Mouse (Mus musculus): ENCODE measurements around the gene Mrps11. TPM values are rescaled to one million over a fixed set of nuclear protein-coding genes. Genes with fewer than 3 reads are reported as not detected.

Mrps11 gene
- total and polyA plus RNA-seq, 2 experiments from 2014 or later = 53.1 to 56.8 TPM

DNA sequence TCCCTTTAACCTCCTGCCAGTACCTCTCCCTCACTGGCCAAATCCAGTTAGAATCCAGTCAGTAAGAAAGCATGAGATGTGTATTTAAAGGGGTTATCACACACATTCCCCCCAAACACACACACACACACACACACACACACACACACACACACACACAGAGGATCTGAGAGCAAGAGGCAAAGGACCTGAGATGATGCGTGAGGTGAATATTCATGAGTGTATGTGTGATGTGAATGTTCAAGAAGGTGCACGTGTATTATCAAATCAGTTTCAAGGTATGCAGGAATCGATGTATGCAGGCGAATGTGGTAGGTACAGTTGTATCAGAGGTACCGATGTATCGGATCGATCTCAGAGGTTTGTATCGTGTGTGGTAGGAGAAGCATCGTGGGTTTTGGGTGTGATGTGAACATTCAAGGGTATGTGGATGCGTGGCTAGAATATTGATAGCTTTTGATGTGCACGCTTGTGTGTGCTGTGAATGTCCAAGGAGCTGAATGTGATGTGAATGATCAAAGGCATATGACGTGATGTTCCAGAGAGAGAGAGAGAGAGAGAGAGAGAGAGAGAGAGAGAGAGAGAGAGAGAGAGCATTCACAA is 14.9 kb upstream of the Mrps11 start:
- no peak for TF ChIP-seq CTCF (IDR thresholded peaks at IDR 0.05)
- Histone ChIP-seq H3K4me2 (ENCODE audit: low read depth, low read length, poor library complexity, severe bottlenecking) (no peak overlapping the region), H3K27ac (ENCODE audit: low read depth, low read length) (no peak overlapping the region), H3K4me1 (ENCODE audit: insufficient read depth, low read length) (no peaks in the 10 kb centered on the region), H3K36me3 (ENCODE audit: insufficient read depth, low read length) (peaks cover 3% of the 10 kb centered on the region), H3K9me3 (ENCODE audit: low read length) (no peaks in the 10 kb centered on the region), H3K27me3 (ENCODE audit: insufficient read depth, low read length) (no peaks in the 10 kb centered on the region), H3K4me3 (ENCODE audit: low read depth, low read length) (no peak overlapping the region), H3K9ac (replicated peaks; ENCODE audit: low read length, poor library complexity, severe bottlenecking) (no peak overlapping the region)
- peak; percentile 55 for ATAC-seq (ENCODE audit: low FRiP score)
- peak; percentile 66 for DNase-seq (ENCODE audit: low spot score)
- 59% methylated on average over 12 of the region's 12 CpGs for WGBS

DNA sequence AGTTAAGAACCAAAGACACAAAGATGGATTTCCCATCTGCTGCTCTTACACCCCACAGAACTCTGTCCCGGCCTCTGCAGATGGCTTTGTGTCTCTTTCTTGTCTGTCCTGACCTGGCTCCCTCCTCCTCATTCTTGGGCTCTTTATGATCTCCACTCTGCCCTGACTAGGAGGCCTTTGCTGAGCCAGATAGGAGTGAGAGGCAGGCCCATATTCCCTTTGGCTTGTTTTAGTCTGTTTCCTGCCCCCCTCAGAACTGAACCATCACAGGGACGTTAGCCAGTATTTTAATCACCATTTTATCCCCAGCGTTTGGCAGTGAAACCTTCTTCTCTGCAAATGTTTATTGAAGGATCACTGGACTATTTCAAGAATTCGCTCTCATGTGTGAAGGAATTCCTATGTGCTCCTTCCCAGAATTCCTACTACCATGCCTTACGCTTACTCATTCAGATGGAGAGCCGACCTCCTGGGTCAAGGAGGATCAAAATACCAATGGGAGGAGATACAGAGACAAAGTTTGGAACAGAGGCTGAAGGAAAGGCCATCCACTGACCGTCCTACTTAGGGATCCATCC is 13.8 kb upstream of the Mrps11 start:
- H3K4me1 ChIP-seq (ENCODE audit: insufficient read depth, low read length) = no peaks in the 10 kb centered on the region
- H3K9me3 ChIP-seq (ENCODE audit: low read length) = no peaks in the 10 kb centered on the region
- no peak for ATAC-seq (ENCODE audit: low FRiP score)
- H3K4me2 ChIP-seq (ENCODE audit: low read depth, low read length, poor library complexity, severe bottlenecking) = no peak overlapping the region
- no peak overlapping the region for H3K9ac ChIP-seq (replicated peaks; ENCODE audit: low read length, poor library complexity, severe bottlenecking)
- DNase-seq (ENCODE audit: low spot score) = no peak
- 81% methylated on average over 7 of the region's 7 CpGs for WGBS
- H3K36me3 ChIP-seq (ENCODE audit: insufficient read depth, low read length) = peaks cover 8% of the 10 kb centered on the region
- no peaks in the 10 kb centered on the region for H3K27me3 ChIP-seq (ENCODE audit: insufficient read depth, low read length)
- no peak for TF ChIP-seq CTCF (IDR thresholded peaks at IDR 0.05)
- no peak overlapping the region for H3K27ac ChIP-seq (ENCODE audit: low read depth, low read length)
- H3K4me3 ChIP-seq (ENCODE audit: low read depth, low read length) = no peak overlapping the region

DNA sequence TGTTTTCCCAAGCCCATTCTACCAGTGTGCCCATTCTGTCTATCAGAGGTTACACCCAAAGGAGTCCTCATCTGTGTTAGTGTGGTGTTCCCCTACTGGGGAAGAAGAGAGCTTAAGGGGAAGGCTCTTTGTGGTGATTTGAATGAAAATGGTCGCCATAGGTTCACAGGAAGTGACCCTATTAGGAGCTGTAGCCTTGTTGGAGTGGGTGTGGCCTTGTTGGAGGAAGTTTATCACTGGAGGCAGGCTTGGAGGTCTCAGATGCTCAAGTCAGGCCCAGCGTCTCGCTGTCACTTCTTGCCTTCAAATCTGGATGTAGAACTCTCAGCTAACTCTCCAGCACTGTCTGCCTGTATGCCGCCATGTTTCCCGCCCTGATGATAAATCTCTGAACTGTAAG is 12.0 kb upstream of the Mrps11 start:
- no peaks in the 10 kb centered on the region for H3K27me3 ChIP-seq (ENCODE audit: insufficient read depth, low read length)
- DNase-seq (ENCODE audit: low spot score) (no peak), ATAC-seq (ENCODE audit: low FRiP score) (no peak)
- peaks cover 15% of the 10 kb centered on the region for H3K36me3 ChIP-seq (ENCODE audit: insufficient read depth, low read length)
- TF ChIP-seq CTCF (IDR thresholded peaks at IDR 0.05) = no peak
- no peak overlapping the region for H3K4me2 ChIP-seq (ENCODE audit: low read depth, low read length, poor library complexity, severe bottlenecking)
- H3K27ac ChIP-seq (ENCODE audit: low read depth, low read length) = no peak overlapping the region
- H3K4me3 ChIP-seq (ENCODE audit: low read depth, low read length) = no peak overlapping the region
- H3K9ac ChIP-seq (replicated peaks; ENCODE audit: low read length, poor library complexity, severe bottlenecking) = no peak overlapping the region
- no peaks in the 10 kb centered on the region for H3K4me1 ChIP-seq (ENCODE audit: insufficient read depth, low read length)
- WGBS = 87% methylated on average over 5 of the region's 5 CpGs
- no peaks in the 10 kb centered on the region for H3K9me3 ChIP-seq (ENCODE audit: low read length)

DNA sequence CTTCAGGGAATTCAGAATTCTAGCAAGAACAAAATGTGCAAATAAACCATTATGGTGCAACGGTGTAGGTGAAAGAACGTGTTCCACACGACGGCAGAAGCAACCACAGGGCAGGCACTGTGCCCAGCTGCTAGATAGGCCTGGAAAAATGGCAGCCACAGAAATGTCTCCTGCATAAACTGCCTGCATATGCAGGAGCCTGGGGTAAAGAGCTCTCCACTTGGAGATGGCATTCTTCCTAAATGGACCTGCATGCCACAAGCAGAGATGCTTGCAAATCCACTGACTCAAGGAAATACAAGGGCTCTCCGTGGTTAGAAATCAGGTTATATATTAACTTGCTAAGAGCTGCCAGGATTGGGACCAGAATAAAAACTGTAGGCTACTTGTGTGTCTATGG is 4.2 kb upstream of the Mrps11 start:
- H3K4me2 ChIP-seq (ENCODE audit: low read depth, low read length, poor library complexity, severe bottlenecking) = no peak overlapping the region
- H3K27me3 ChIP-seq (ENCODE audit: insufficient read depth, low read length) = no peaks in the 10 kb centered on the region
- TF ChIP-seq CTCF (IDR thresholded peaks at IDR 0.05) = no peak
- 97% methylated on average over 5 of the region's 5 CpGs for WGBS
- no peak for ATAC-seq (ENCODE audit: low FRiP score)
- H3K9ac ChIP-seq (replicated peaks; ENCODE audit: low read length, poor library complexity, severe bottlenecking) = no peak overlapping the region
- peaks cover 6% of the 10 kb centered on the region; the same call in 1 of the 2 replicates for H3K4me1 ChIP-seq (ENCODE audit: insufficient read depth, low read length)
- no peak for DNase-seq (ENCODE audit: low spot score)
- no peak overlapping the region for H3K27ac ChIP-seq (ENCODE audit: low read depth, low read length)
- peaks cover 35% of the 10 kb centered on the region for H3K36me3 ChIP-seq (ENCODE audit: insufficient read depth, low read length)
- no peaks in the 10 kb centered on the region for H3K9me3 ChIP-seq (ENCODE audit: low read length)
- H3K4me3 ChIP-seq (ENCODE audit: low read depth, low read length) = no peak overlapping the region

DNA sequence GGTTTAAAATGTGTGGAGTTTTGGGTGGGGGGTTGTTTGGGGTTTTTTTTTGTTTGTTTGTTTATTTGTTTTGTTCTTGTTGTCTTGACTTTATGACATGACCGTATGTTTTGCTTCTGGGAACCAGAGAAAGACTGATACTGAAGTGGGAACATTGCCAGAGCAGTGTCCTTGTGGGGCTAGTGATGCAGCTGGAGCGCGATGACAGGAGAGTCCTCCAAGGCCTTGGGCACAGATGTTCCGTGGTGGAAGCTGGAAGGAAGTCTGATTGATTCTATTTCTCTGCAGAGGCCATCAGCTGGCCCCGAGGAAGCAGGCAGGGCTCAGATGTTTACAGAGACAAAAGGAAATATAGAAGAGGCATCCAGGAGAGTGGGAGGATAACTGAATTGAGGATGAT is 3.0 kb downstream of the Mrps11 start:
- H3K27me3 ChIP-seq (ENCODE audit: insufficient read depth, low read length) = no peaks in the 10 kb centered on the region
- 0 out of 2 replicates have a peak overlapping the region, but pooled peaks have one; percentile 29 for H3K9ac ChIP-seq (replicated peaks; ENCODE audit: low read length, poor library complexity, severe bottlenecking)
- H3K4me2 ChIP-seq (ENCODE audit: low read depth, low read length, poor library complexity, severe bottlenecking) = no peak overlapping the region
- H3K4me1 ChIP-seq (ENCODE audit: insufficient read depth, low read length) = peaks cover 10% of the 10 kb centered on the region; the same call in 1 of the 2 replicates
- WGBS = 79% methylated on average over 5 of the region's 5 CpGs
- no peak overlapping the region for H3K27ac ChIP-seq (ENCODE audit: low read depth, low read length)
- TF ChIP-seq CTCF (IDR thresholded peaks at IDR 0.05) = no peak
- DNase-seq (ENCODE audit: low spot score) (no peak), ATAC-seq (ENCODE audit: low FRiP score) (no peak)
- no peak overlapping the region for H3K4me3 ChIP-seq (ENCODE audit: low read depth, low read length)
- H3K9me3 ChIP-seq (ENCODE audit: low read length) = no peaks in the 10 kb centered on the region
- peaks cover 15% of the 10 kb centered on the region for H3K36me3 ChIP-seq (ENCODE audit: insufficient read depth, low read length)

DNA sequence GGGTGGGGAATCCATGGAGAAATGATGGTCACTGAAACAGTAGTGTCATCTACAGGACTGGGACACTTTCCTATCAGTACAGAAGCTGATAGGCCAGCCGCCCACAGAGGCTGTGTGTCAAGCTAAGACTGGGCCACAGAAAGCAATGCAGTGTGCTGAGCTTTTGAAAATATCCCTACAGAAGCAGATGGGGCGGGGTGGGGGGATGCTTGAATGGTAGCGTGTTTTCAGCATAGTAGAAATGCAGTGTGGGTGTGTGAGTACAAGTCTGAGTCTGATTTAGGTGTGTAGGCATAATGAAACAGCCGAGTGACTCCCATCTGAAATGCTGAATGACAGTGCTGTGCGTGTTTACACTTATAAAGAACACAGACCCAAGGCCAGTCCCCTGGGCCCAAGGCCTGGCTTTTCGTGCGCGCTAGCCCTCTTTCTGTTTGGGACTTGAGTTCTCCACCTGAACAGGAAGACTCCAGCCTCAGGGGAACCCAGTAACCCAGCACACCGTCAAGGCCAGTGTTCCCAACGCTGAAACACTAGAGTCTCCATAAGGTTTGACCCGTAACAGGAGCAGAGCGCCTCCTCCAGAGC is 5.0 kb downstream of the Mrps11 start:
- H3K9ac ChIP-seq (replicated peaks; ENCODE audit: low read length, poor library complexity, severe bottlenecking) = no peak overlapping the region
- no peak for DNase-seq (ENCODE audit: low spot score)
- no peaks in the 10 kb centered on the region for H3K9me3 ChIP-seq (ENCODE audit: low read length)
- H3K4me2 ChIP-seq (ENCODE audit: low read depth, low read length, poor library complexity, severe bottlenecking) = no peak overlapping the region
- no peak for ATAC-seq (ENCODE audit: low FRiP score)
- no peaks in the 10 kb centered on the region for H3K27me3 ChIP-seq (ENCODE audit: insufficient read depth, low read length)
- WGBS = 90% methylated on average over 12 of the region's 12 CpGs
- peaks cover 17% of the 10 kb centered on the region for H3K36me3 ChIP-seq (ENCODE audit: insufficient read depth, low read length)
- H3K4me1 ChIP-seq (ENCODE audit: insufficient read depth, low read length) = peaks cover 5% of the 10 kb centered on the region; the same call in 1 of the 2 replicates
- no peak overlapping the region for H3K27ac ChIP-seq (ENCODE audit: low read depth, low read length)
- no peak for TF ChIP-seq CTCF (IDR thresholded peaks at IDR 0.05)
- H3K4me3 ChIP-seq (ENCODE audit: low read depth, low read length) = no peak overlapping the region
